Mouse (Mus musculus) intestine, postnatal 0 days (tissue): ENCODE measurements around the gene Ppm1f. TPM values are rescaled to one million over a fixed set of nuclear protein-coding genes. Genes with fewer than 3 reads are reported as not detected.

Experiments used
- ATAC-seq: fragments of 200-750 bp; cut with Nextera tagmentation; 2 replicates; pipeline ENCODE4 v1.8.0; 2017; ENCODE audit warnings: mild to moderate bottlenecking, moderate TSS enrichment, moderate library complexity
- H3K27ac ChIP-seq: fragments of 300-500 bp; sonication (generic); 2 replicates; pipeline ENCODE4 v1.5.1; 2014; ENCODE audit warnings: mild to moderate bottlenecking, low read depth, low read length, moderate library complexity
- H3K27me3 ChIP-seq: fragments of 300-500 bp; sonication (generic); replicated peaks from 2 replicates; pipeline ENCODE4 v1.6.1; 2014; ENCODE audit warnings: low read length, mixed read lengths; ENCODE audit not compliant: control insufficient read depth, insufficient read depth
- H3K36me3 ChIP-seq: fragments of 300-500 bp; sonication (generic); 2 replicates; pipeline ENCODE4 v1.6.1; 2014; ENCODE audit warnings: mild to moderate bottlenecking, moderate library complexity; ENCODE audit not compliant: control insufficient read depth, insufficient read depth
- H3K4me1 ChIP-seq: fragments of 300-500 bp; sonication (generic); replicated peaks from 2 replicates; pipeline ENCODE4 v1.6.1; 2014; ENCODE audit warnings: antibody characterized with exemption, low read length, mixed read lengths; ENCODE audit not compliant: control insufficient read depth, insufficient read depth
- H3K4me2 ChIP-seq: fragments of 300-500 bp; sonication (generic); replicated peaks from 2 replicates; pipeline ENCODE4 v1.6.1; 2014; ENCODE audit warnings: low read depth, mild to moderate bottlenecking, moderate library complexity
- H3K4me3 ChIP-seq: fragments of 300-500 bp; sonication (generic); 2 replicates; pipeline ENCODE4 v1.5.1; 2014; ENCODE audit warnings: low read depth, low read length
- H3K9ac ChIP-seq: fragments of 300-500 bp; sonication (generic); 2 replicates; pipeline ENCODE4 v1.6.1; 2014; ENCODE audit warnings: mild to moderate bottlenecking, low read depth, low read length
- H3K9me3 ChIP-seq: fragments of 300-500 bp; sonication (generic); 2 replicates; pipeline ENCODE4 v1.6.1; 2016; ENCODE audit warnings: mixed run types; ENCODE audit not compliant: control insufficient read depth
- CTCF ChIP-seq: sonication (generic); IDR thresholded peaks from 2 replicates; pipeline ENCODE4 v1.5.1; 2016; ENCODE audit warnings: low read depth, mild to moderate bottlenecking, control low read depth, antibody characterized with exemption, moderate library complexity
- WGBS: fragments of 180-500 bp; shearing (Covaris S2); extraction: QIAGEN DNeasy Blood & Tissue Kit; methylation state at CpG from one replicate; pipeline ENCODE4 v1.1.7; 2014; 5-methylcytosine and 5-hydroxymethylcytosine counted together
- polyA plus RNA-seq: library from polyadenylated mRNA; unstranded; fragments of >200 nt; fragmentation: Nextera tagmentation; extraction: Ambion mirVana; gene quantifications from 2 replicates; pipeline ENCODE4 v1.2.1, GENCODE M21; 2015

Gene Ppm1f
- polyA plus RNA-seq, 1 experiment from 2014 or later = 4.8 TPM

DNA sequence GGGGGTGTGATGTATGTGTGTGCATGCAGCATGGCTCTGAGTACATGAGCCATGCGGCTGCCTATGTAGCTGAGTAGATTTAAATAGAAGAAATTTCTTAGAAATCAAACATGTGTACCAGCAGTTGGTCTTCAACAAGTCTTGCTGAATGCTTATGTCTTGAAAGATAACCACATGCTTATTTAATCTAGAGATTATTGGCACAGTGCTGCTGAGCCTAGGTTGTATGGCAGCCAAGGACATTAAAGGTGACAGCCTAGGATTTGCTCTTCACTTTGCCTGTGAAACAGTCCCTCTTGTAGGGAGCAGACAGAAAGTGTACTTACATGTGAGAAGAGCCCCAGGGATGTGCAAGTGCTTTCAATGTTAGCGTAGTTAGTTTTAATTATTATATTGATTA is 44.8 kb downstream of the Ppm1f start:
- TF ChIP-seq CTCF = no peak
- WGBS = 85% methylated on average over 2 of the region's 2 CpGs
- H3K4me3 ChIP-seq = no peak overlapping the region
- H3K27ac ChIP-seq = no peak overlapping the region
- no peak for ATAC-seq
- no peaks in the 10 kb centered on the region for H3K4me1 ChIP-seq
- no peaks in the 10 kb centered on the region for H3K36me3 ChIP-seq
- H3K9ac ChIP-seq = no peak overlapping the region
- H3K27me3 ChIP-seq = no peaks in the 10 kb centered on the region
- H3K4me2 ChIP-seq = no peak overlapping the region
- no peaks in the 10 kb centered on the region for H3K9me3 ChIP-seq

DNA sequence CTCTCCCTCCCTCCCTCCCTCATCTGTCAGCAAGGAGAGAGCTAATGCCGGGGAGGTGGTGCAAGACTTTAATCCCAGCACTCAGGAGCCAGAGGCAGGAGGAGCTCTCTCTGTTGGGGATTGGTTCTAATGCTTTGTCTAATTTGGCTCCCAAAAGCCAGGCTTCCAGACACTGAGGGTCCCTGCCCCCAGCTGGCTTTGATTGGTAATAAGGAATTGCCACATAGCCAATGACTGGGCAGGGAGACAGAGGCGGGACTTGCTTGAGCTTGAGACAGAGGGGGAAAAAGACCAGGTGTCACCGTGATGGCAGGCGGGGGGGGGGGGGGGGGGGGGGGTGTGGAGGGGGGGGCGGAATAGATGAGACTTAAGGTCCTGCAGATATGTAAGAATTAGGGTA is 62.3 kb downstream of the Ppm1f start:
- no peak overlapping the region for H3K4me2 ChIP-seq
- no peaks in the 10 kb centered on the region for H3K9me3 ChIP-seq
- H3K27me3 ChIP-seq = no peaks in the 10 kb centered on the region
- H3K36me3 ChIP-seq = no peaks in the 10 kb centered on the region
- no peak overlapping the region for H3K4me3 ChIP-seq
- 15% methylated on average over 3 of the region's 5 CpGs for WGBS
- no peak for TF ChIP-seq CTCF
- no peak overlapping the region for H3K9ac ChIP-seq
- no peaks in the 10 kb centered on the region for H3K4me1 ChIP-seq
- no peak overlapping the region for H3K27ac ChIP-seq
- no peak for ATAC-seq

GRCm38 (mm10) chr16:16959907-16960306 is 63.6 kb downstream of the Ppm1f start:
- Histone ChIP-seq H3K27ac (no peak overlapping the region), H3K4me1 (no peaks in the 10 kb centered on the region), H3K9ac (no peak overlapping the region), H3K9me3 (no peaks in the 10 kb centered on the region), H3K4me3 (no peak overlapping the region), H3K27me3 (no peaks in the 10 kb centered on the region), H3K36me3 (no peaks in the 10 kb centered on the region), H3K4me2 (no peak overlapping the region)
- no peak for ATAC-seq
- 86% methylated on average over 6 of the region's 6 CpGs for WGBS
- TF ChIP-seq CTCF = no peak

DNA sequence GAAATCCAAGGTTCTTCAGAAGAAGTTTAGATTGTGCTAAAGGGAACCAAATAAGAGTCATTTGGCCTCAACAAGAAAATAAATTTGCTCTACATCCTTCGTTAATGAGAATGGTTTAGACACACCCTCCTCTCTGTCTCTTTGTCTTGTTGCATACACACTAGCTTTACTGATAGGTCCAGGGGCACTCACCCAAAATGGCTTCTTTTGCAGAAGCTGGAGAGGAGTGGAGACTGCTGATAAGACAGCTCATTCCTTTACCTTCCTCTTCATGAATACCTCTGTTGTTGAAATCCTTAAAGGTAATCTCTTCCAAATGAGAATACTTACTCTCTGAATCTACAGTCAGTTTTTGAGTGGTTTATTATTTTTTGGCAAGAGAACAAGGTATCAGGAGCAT is 68.9 kb downstream of the Ppm1f start:
- Histone ChIP-seq H3K27me3 (no peaks in the 10 kb centered on the region), H3K36me3 (no peaks in the 10 kb centered on the region), H3K27ac (no peak overlapping the region), H3K4me3 (no peak overlapping the region), H3K4me2 (no peak overlapping the region), H3K9ac (no peak overlapping the region), H3K4me1 (no peaks in the 10 kb centered on the region), H3K9me3 (no peaks in the 10 kb centered on the region)
- no peak for ATAC-seq
- no peak for TF ChIP-seq CTCF
- WGBS = 65% methylated on average over 1 of the region's 1 CpGs

DNA sequence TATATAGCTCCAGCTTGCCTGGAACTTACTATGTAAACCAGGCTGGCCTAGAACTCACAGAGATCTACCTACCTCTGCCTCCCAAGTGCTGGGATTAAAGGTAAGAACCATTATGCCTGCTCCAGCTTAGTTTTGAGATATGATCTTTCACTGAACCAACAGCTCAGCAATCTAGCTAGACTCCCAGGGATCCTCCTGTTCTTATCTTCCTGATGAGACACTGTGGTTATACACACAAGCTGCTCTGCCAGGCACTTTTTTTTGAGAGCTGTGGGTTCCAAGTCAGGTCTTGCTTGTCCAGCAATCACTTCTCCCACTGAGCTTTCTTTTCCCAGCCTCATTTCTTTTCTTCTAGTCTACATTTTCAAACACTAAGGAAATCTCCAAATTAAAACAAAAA is 70.0 kb downstream of the Ppm1f start:
- no peak for TF ChIP-seq CTCF
- Histone ChIP-seq H3K27ac (no peak overlapping the region), H3K4me3 (no peak overlapping the region), H3K9me3 (no peaks in the 10 kb centered on the region), H3K9ac (no peak overlapping the region), H3K36me3 (no peaks in the 10 kb centered on the region), H3K27me3 (no peaks in the 10 kb centered on the region), H3K4me1 (no peaks in the 10 kb centered on the region), H3K4me2 (no peak overlapping the region)
- no peak for ATAC-seq

Other genes starting within 250 kb of the Ppm1f start
- not detected in 2 replicates for gene Olfr19, start 220.1 kb upstream of the Ppm1f start, polyA plus RNA-seq
- 0.12 and 0.21 TPM in 2 replicates for gene Spag6l, start 67.0 kb upstream of the Ppm1f start, polyA plus RNA-seq
- gene Igll1, start 32.5 kb upstream of the Ppm1f start, polyA plus RNA-seq = 0.24 TPM in 1 of 2 replicates, not detected in the other
- gene Top3b, start 25.7 kb upstream of the Ppm1f start, polyA plus RNA-seq = 24.3 and 25.1 TPM in 2 replicates
- gene Vpreb1, start 25.6 kb upstream of the Ppm1f start, polyA plus RNA-seq = 0.73 and 1.5 TPM in 2 replicates
- gene Mapk1, start 86.9 kb downstream of the Ppm1f start, polyA plus RNA-seq = 86.6 and 88.6 TPM in 2 replicates
- 3.4 and 3.6 TPM in 2 replicates for gene Ypel1, start 173.2 kb downstream of the Ppm1f start, polyA plus RNA-seq
- 71.9 and 78.7 TPM in 2 replicates for gene Ppil2, start 214.8 kb downstream of the Ppm1f start, polyA plus RNA-seq
- 7.1 and 7.9 TPM in 2 replicates for gene 2610318N02Rik, start 228.7 kb downstream of the Ppm1f start, polyA plus RNA-seq
- gene Sdf2l1, start 235.9 kb downstream of the Ppm1f start, polyA plus RNA-seq = 67.9 and 70.3 TPM in 2 replicates
- 24.6 and 28.8 TPM in 2 replicates for gene Ydjc, start 248.2 kb downstream of the Ppm1f start, polyA plus RNA-seq